Mouse (Mus musculus) CH12F3 (cell line): ENCODE data around the gene Tnip1.
"Not testable (repeated sequence)": the region's sequence is repeated elsewhere in the genome, so short reads cannot be mapped to it uniquely, and the experiment has no call there.

Experiments
- in situ Hi-C: fragments of 300-500 bp; cut with MboI; formaldehyde crosslinking; loops from 2 replicates; pipeline ENCODE4 v1.14.3; 2020; ENCODE audit warnings: low sequenced_read_pairs

The Tnip1 gene

GRCm38 (mm10) chr11:54973481-54974212 lies 10.9 kb upstream of the Tnip1 start:
- in situ Hi-C loops = no loop called here

GRCm38 (mm10) chr11:54972789-54973188 lies 10.1 kb upstream of the Tnip1 start:
- in situ Hi-C loops = no loop called here

- in situ Hi-C loops = no loop called here
These were observed 9.5 kb upstream of the Tnip1 start for GRCm38 (mm10) chr11:54972049-54972723.

GRCm38 (mm10) chr11:54971365-54972048 lies 8.8 kb upstream of the Tnip1 start:
- in situ Hi-C loops = no loop called here

- in situ Hi-C loops = no loop called here
These were observed 2.5 kb upstream of the Tnip1 start for GRCm38 (mm10) chr11:54965234-54965633.

- in situ Hi-C loops = no loop called here
These were observed 796 bp downstream of the Tnip1 start for GRCm38 (mm10) chr11:54961921-54962320.

- in situ Hi-C loops = no loop called here
These were observed 1.4 kb downstream of the Tnip1 start for GRCm38 (mm10) chr11:54961164-54961850.

GRCm38 (mm10) chr11:54960251-54960650 lies 2.5 kb downstream of the Tnip1 start:
- in situ Hi-C loops = no loop called here

GRCm38 (mm10) chr11:54958571-54959073 lies 4.1 kb downstream of the Tnip1 start:
- in situ Hi-C loops = no loop called here

GRCm38 (mm10) chr11:54957708-54958107 lies 5.0 kb downstream of the Tnip1 start:
- in situ Hi-C loops = not testable (repeated sequence)

GRCm38 (mm10) chr11:54956912-54957311 lies 5.8 kb downstream of the Tnip1 start:
- in situ Hi-C loops = no loop called here

GRCm38 (mm10) chr11:54955735-54956480 lies 6.8 kb downstream of the Tnip1 start:
- in situ Hi-C loops = no loop called here

- in situ Hi-C loops = not testable (repeated sequence)
These were observed 7.3 kb downstream of the Tnip1 start for GRCm38 (mm10) chr11:54955400-54955734.

GRCm38 (mm10) chr11:54954716-54955115 lies 8.0 kb downstream of the Tnip1 start:
- in situ Hi-C loops = no loop called here

GRCm38 (mm10) chr11:54953993-54954446 lies 8.7 kb downstream of the Tnip1 start:
- in situ Hi-C loops = no loop called here

- in situ Hi-C loops = no loop called here
These were observed 10.1 kb downstream of the Tnip1 start for GRCm38 (mm10) chr11:54952651-54953050.

- in situ Hi-C loops = no loop called here
These were observed 12.0 kb downstream of the Tnip1 start for GRCm38 (mm10) chr11:54950684-54951083.

GRCm38 (mm10) chr11:54949717-54950116 lies 13.0 kb downstream of the Tnip1 start:
- in situ Hi-C loops = no loop called here

GRCm38 (mm10) chr11:54944702-54945101 lies 18.0 kb downstream of the Tnip1 start:
- in situ Hi-C loops = no loop called here

GRCm38 (mm10) chr11:54940056-54940455 lies 22.7 kb downstream of the Tnip1 start:
- in situ Hi-C loops = no loop called here
